Mouse (Mus musculus): Measurements from ENCODE around the gene Slc2a4. TPM values are rescaled to one million over a fixed set of nuclear protein-coding genes. Genes with fewer than 3 reads are reported as not detected.
"Not testable (repeated sequence)": the region's sequence is repeated elsewhere in the genome, so short reads cannot be mapped to it uniquely, and the experiment has no call there.

Gene Slc2a4
- polyA plus RNA-seq, 1 experiment from 2014 or later = 17.2 TPM

GRCm38 (mm10) chr11:69964650-69965270, 16.8 kb upstream of the Slc2a4 start, which contains the start of gene Cldn7:
Gene Cldn7 (plus strand): TSS chr11:69964779.
- Histone ChIP-seq H3K4me1 (replicated peaks; ENCODE audit: control insufficient read depth, insufficient read depth, low read length) (peaks cover 8% of the 10 kb centered on the region), H3K27ac (ENCODE audit: low read length) (peak within 1 kb of the TSS; percentile 87), H3K9me3 (ENCODE audit: control insufficient read depth, low read length) (no peaks in the 10 kb centered on the region), H3K27me3 (ENCODE audit: control insufficient read depth, insufficient read depth, low read depth, low read length) (peaks cover 37% of the 10 kb centered on the region), H3K4me2 (ENCODE audit: low read depth, low read length) (peak within 1 kb of the TSS; percentile 60), H3K36me3 (ENCODE audit: control insufficient read depth, insufficient read depth, low read length) (peaks cover 13% of the 10 kb centered on the region), H3K9ac (ENCODE audit: low read length) (peak within 1 kb of the TSS; percentile 73), H3K4me3 (ENCODE audit: low read length) (peak within 1 kb of the TSS; percentile 60)
- ATAC-seq (ENCODE audit: low read depth) = 0 out of 2 replicates have a peak, but pooled peaks have one; percentile 11
- WGBS = 6% methylated on average over 24 of the region's 24 CpGs

- no peak for ATAC-seq (ENCODE audit: low read depth)
- H3K4me2 ChIP-seq (ENCODE audit: low read depth, low read length) = no peak overlapping the region
- H3K4me3 ChIP-seq (ENCODE audit: low read length) = no peak overlapping the region
- peaks cover 6% of the 10 kb centered on the region for H3K4me1 ChIP-seq (replicated peaks; ENCODE audit: control insufficient read depth, insufficient read depth, low read length)
- no peaks in the 10 kb centered on the region for H3K36me3 ChIP-seq (ENCODE audit: control insufficient read depth, insufficient read depth, low read length)
- no peaks in the 10 kb centered on the region for H3K9me3 ChIP-seq (ENCODE audit: control insufficient read depth, low read length)
- H3K27ac ChIP-seq (ENCODE audit: low read length) = no peak overlapping the region
- peaks cover 33% of the 10 kb centered on the region for H3K27me3 ChIP-seq (ENCODE audit: control insufficient read depth, insufficient read depth, low read depth, low read length)
- no peak overlapping the region for H3K9ac ChIP-seq (ENCODE audit: low read length)
- WGBS = 30% methylated on average over 5 of the region's 5 CpGs
These were observed 13.9 kb upstream of the Slc2a4 start for GRCm38 (mm10) chr11:69961841-69962240.

- H3K27ac ChIP-seq (ENCODE audit: low read length) = no peak overlapping the region
- no peak overlapping the region for H3K4me2 ChIP-seq (ENCODE audit: low read depth, low read length)
- ATAC-seq (ENCODE audit: low read depth) = no peak
- no peaks in the 10 kb centered on the region for H3K4me1 ChIP-seq (replicated peaks; ENCODE audit: control insufficient read depth, insufficient read depth, low read length)
- 40% methylated on average over 5 of the region's 5 CpGs for WGBS
- no peak overlapping the region for H3K4me3 ChIP-seq (ENCODE audit: low read length)
- H3K27me3 ChIP-seq (ENCODE audit: control insufficient read depth, insufficient read depth, low read depth, low read length) = peaks cover 21% of the 10 kb centered on the region
- H3K9me3 ChIP-seq (ENCODE audit: control insufficient read depth, low read length) = no peaks in the 10 kb centered on the region
- no peak overlapping the region for H3K9ac ChIP-seq (ENCODE audit: low read length)
- H3K36me3 ChIP-seq (ENCODE audit: control insufficient read depth, insufficient read depth, low read length) = no peaks in the 10 kb centered on the region
These were observed 12.6 kb upstream of the Slc2a4 start for GRCm38 (mm10) chr11:69960616-69961015.

- ATAC-seq (ENCODE audit: low read depth) = no peak
- no peak overlapping the region for H3K4me2 ChIP-seq (ENCODE audit: low read depth, low read length)
- WGBS = 76% methylated on average over 1 of the region's 1 CpGs
- no peaks in the 10 kb centered on the region for H3K36me3 ChIP-seq (ENCODE audit: control insufficient read depth, insufficient read depth, low read length)
- H3K27ac ChIP-seq (ENCODE audit: low read length) = no peak overlapping the region
- H3K4me1 ChIP-seq (replicated peaks; ENCODE audit: control insufficient read depth, insufficient read depth, low read length) = no peaks in the 10 kb centered on the region
- H3K4me3 ChIP-seq (ENCODE audit: low read length) = no peak overlapping the region
- H3K9ac ChIP-seq (ENCODE audit: low read length) = no peak overlapping the region
- no peaks in the 10 kb centered on the region for H3K27me3 ChIP-seq (ENCODE audit: control insufficient read depth, insufficient read depth, low read depth, low read length)
- no peaks in the 10 kb centered on the region for H3K9me3 ChIP-seq (ENCODE audit: control insufficient read depth, low read length)
These were observed 8.2 kb upstream of the Slc2a4 start for GRCm38 (mm10) chr11:69956218-69956617.

- 68% methylated on average over 4 of the region's 4 CpGs for WGBS
- H3K27me3 ChIP-seq (ENCODE audit: control insufficient read depth, insufficient read depth, low read depth, low read length); H3K9ac ChIP-seq (ENCODE audit: low read length); ATAC-seq (ENCODE audit: low read depth); H3K4me2 ChIP-seq (ENCODE audit: low read depth, low read length); H3K9me3 ChIP-seq (ENCODE audit: control insufficient read depth, low read length); H3K27ac ChIP-seq (ENCODE audit: low read length); H3K4me3 ChIP-seq (ENCODE audit: low read length); H3K36me3 ChIP-seq (ENCODE audit: control insufficient read depth, insufficient read depth, low read length); H3K4me1 ChIP-seq (replicated peaks; ENCODE audit: control insufficient read depth, insufficient read depth, low read length): not testable (repeated sequence)
These were observed 7.6 kb upstream of the Slc2a4 start for GRCm38 (mm10) chr11:69955618-69956017.

GRCm38 (mm10) chr11:69953267-69953915, 5.4 kb upstream of the Slc2a4 start:
- Histone ChIP-seq H3K27me3 (ENCODE audit: control insufficient read depth, insufficient read depth, low read depth, low read length) (no peaks in the 10 kb centered on the region), H3K9me3 (ENCODE audit: control insufficient read depth, low read length) (no peaks in the 10 kb centered on the region), H3K36me3 (ENCODE audit: control insufficient read depth, insufficient read depth, low read length) (no peaks in the 10 kb centered on the region), H3K4me1 (replicated peaks; ENCODE audit: control insufficient read depth, insufficient read depth, low read length) (peaks cover 6% of the 10 kb centered on the region), H3K9ac (ENCODE audit: low read length) (0 out of 2 replicates have a peak overlapping the region, but pooled peaks have one; percentile 8), H3K27ac (ENCODE audit: low read length) (no peak overlapping the region), H3K4me3 (ENCODE audit: low read length) (no peak overlapping the region), H3K4me2 (ENCODE audit: low read depth, low read length) (no peak overlapping the region)
- no peak for ATAC-seq (ENCODE audit: low read depth)
- WGBS = 31% methylated on average over 11 of the region's 11 CpGs

GRCm38 (mm10) chr11:69952274-69952673, 4.3 kb upstream of the Slc2a4 start:
- Histone ChIP-seq H3K9ac (ENCODE audit: low read length) (no peak overlapping the region), H3K4me3 (ENCODE audit: low read length) (no peak overlapping the region), H3K27ac (ENCODE audit: low read length) (no peak overlapping the region), H3K9me3 (ENCODE audit: control insufficient read depth, low read length) (no peaks in the 10 kb centered on the region), H3K4me2 (ENCODE audit: low read depth, low read length) (no peak overlapping the region), H3K4me1 (replicated peaks; ENCODE audit: control insufficient read depth, insufficient read depth, low read length) (peaks cover 16% of the 10 kb centered on the region), H3K36me3 (ENCODE audit: control insufficient read depth, insufficient read depth, low read length) (no peaks in the 10 kb centered on the region), H3K27me3 (ENCODE audit: control insufficient read depth, insufficient read depth, low read depth, low read length) (no peaks in the 10 kb centered on the region)
- no peak for ATAC-seq (ENCODE audit: low read depth)
- 36% methylated on average over 1 of the region's 1 CpGs for WGBS

- no peaks in the 10 kb centered on the region for H3K36me3 ChIP-seq (ENCODE audit: control insufficient read depth, insufficient read depth, low read length)
- H3K4me2 ChIP-seq (ENCODE audit: low read depth, low read length) = no peak overlapping the region
- no peak overlapping the region for H3K27ac ChIP-seq (ENCODE audit: low read length)
- peaks cover 19% of the 10 kb centered on the region for H3K4me1 ChIP-seq (replicated peaks; ENCODE audit: control insufficient read depth, insufficient read depth, low read length)
- no peaks in the 10 kb centered on the region for H3K27me3 ChIP-seq (ENCODE audit: control insufficient read depth, insufficient read depth, low read depth, low read length)
- H3K9ac ChIP-seq (ENCODE audit: low read length) = no peak overlapping the region
- ATAC-seq (ENCODE audit: low read depth) = no peak
- H3K4me3 ChIP-seq (ENCODE audit: low read length) = no peak overlapping the region
- 39% methylated on average over 4 of the region's 4 CpGs for WGBS
- no peaks in the 10 kb centered on the region for H3K9me3 ChIP-seq (ENCODE audit: control insufficient read depth, low read length)
These were observed 2.9 kb upstream of the Slc2a4 start for GRCm38 (mm10) chr11:69950807-69951459.

GRCm38 (mm10) chr11:69948763-69949150, 769 bp upstream of the Slc2a4 start:
- Histone ChIP-seq H3K4me1 (replicated peaks; ENCODE audit: control insufficient read depth, insufficient read depth, low read length) (peaks cover 19% of the 10 kb centered on the region), H3K27ac (ENCODE audit: low read length) (peak overlapping the region; percentile 83), H3K4me3 (ENCODE audit: low read length) (peak overlapping the region; percentile 61), H3K36me3 (ENCODE audit: control insufficient read depth, insufficient read depth, low read length) (0 out of 2 replicates have a peak, but pooled peaks cover 2% of the 10 kb centered on the region), H3K9me3 (ENCODE audit: control insufficient read depth, low read length) (no peaks in the 10 kb centered on the region), H3K4me2 (ENCODE audit: low read depth, low read length) (peak overlapping the region; percentile 80), H3K27me3 (ENCODE audit: control insufficient read depth, insufficient read depth, low read depth, low read length) (no peaks in the 10 kb centered on the region), H3K9ac (ENCODE audit: low read length) (peak overlapping the region; percentile 66)
- ATAC-seq (ENCODE audit: low read depth) = peak; percentile 63
- under 1% methylated on average over 14 of the region's 14 CpGs for WGBS

Measured in lung, embryonic 16.5 days (tissue).